Mouse (Mus musculus): ENCODE measurements around the gene Ociad2.
"Not testable (repeated sequence)": the region's sequence is repeated elsewhere in the genome, so short reads cannot be mapped to it uniquely, and the experiment has no call there.

Gene Ociad2

GRCm38 (mm10) chr5:73353519-73353918 lies 12.7 kb upstream of the Ociad2 start:
- no peak for DNase-seq (ENCODE audit: low read depth)

GRCm38 (mm10) chr5:73351796-73352195 lies 11.0 kb upstream of the Ociad2 start:
- no peak for DNase-seq (ENCODE audit: low read depth)

GRCm38 (mm10) chr5:73349514-73349913 lies 8.7 kb upstream of the Ociad2 start:
- no peak for DNase-seq (ENCODE audit: low read depth)

GRCm38 (mm10) chr5:73345254-73345653 lies 4.4 kb upstream of the Ociad2 start:
- no peak for DNase-seq (ENCODE audit: low read depth)

- peak; percentile 78 for DNase-seq (ENCODE audit: low read depth)
Measured at GRCm38 (mm10) chr5:73344310-73344709, 3.5 kb upstream of the Ociad2 start.

GRCm38 (mm10) chr5:73342701-73343355 lies 2.0 kb upstream of the Ociad2 start:
- peak; percentile 86 for DNase-seq (ENCODE audit: low read depth)

GRCm38 (mm10) chr5:73339779-73340722 lies 777 bp downstream of the Ociad2 start:
- no peak for DNase-seq (ENCODE audit: low read depth)

- DNase-seq (ENCODE audit: low read depth), result no peak
Measured at GRCm38 (mm10) chr5:73338832-73339163, 2.0 kb downstream of the Ociad2 start.

GRCm38 (mm10) chr5:73337961-73338831 lies 2.6 kb downstream of the Ociad2 start:
- peak; percentile 41 for DNase-seq (ENCODE audit: low read depth)

- DNase-seq (ENCODE audit: low read depth), result no peak
Measured at GRCm38 (mm10) chr5:73336448-73336847, 4.4 kb downstream of the Ociad2 start.

- no peak for DNase-seq (ENCODE audit: low read depth)
Measured at GRCm38 (mm10) chr5:73331002-73331401, 9.8 kb downstream of the Ociad2 start.

GRCm38 (mm10) chr5:73324526-73325170 lies 16.2 kb downstream of the Ociad2 start:
- no peak for DNase-seq (ENCODE audit: low read depth)

- no peak for DNase-seq (ENCODE audit: low read depth)
Measured at GRCm38 (mm10) chr5:73323602-73324001, 17.2 kb downstream of the Ociad2 start.

- DNase-seq (ENCODE audit: low read depth), result not testable (repeated sequence)
Measured at GRCm38 (mm10) chr5:73322684-73323083, 18.1 kb downstream of the Ociad2 start.

GRCm38 (mm10) chr5:73319306-73319705 lies 21.5 kb downstream of the Ociad2 start:
- no peak for DNase-seq (ENCODE audit: low read depth)

- peak; percentile 89 for DNase-seq (ENCODE audit: low read depth)
Measured at GRCm38 (mm10) chr5:73314654-73315053, 26.2 kb downstream of the Ociad2 start.

- DNase-seq (ENCODE audit: low read depth), result no peak
Measured at GRCm38 (mm10) chr5:73313591-73313990, 27.2 kb downstream of the Ociad2 start.

GRCm38 (mm10) chr5:73311458-73311857 lies 29.4 kb downstream of the Ociad2 start:
- DNase-seq (ENCODE audit: low read depth), result no peak

GRCm38 (mm10) chr5:73310401-73310800 lies 30.4 kb downstream of the Ociad2 start:
- no peak for DNase-seq (ENCODE audit: low read depth)

GRCm38 (mm10) chr5:73309496-73309895 lies 31.3 kb downstream of the Ociad2 start:
- DNase-seq (ENCODE audit: low read depth), result peak; percentile 65

- no peak for DNase-seq (ENCODE audit: low read depth)
Measured at GRCm38 (mm10) chr5:73307297-73307696, 33.5 kb downstream of the Ociad2 start.

- DNase-seq (ENCODE audit: low read depth), result no peak
Measured at GRCm38 (mm10) chr5:73306486-73306885, 34.3 kb downstream of the Ociad2 start.

Measured in NIH3T3 (cell line).